Mouse (Mus musculus): ENCODE data around the gene Fam234b. TPM values are rescaled to one million over a fixed set of nuclear protein-coding genes. Genes with fewer than 3 reads are reported as not detected.

Gene Fam234b
- polyA plus RNA-seq, 1 experiment, result 4.6 TPM

DNA sequence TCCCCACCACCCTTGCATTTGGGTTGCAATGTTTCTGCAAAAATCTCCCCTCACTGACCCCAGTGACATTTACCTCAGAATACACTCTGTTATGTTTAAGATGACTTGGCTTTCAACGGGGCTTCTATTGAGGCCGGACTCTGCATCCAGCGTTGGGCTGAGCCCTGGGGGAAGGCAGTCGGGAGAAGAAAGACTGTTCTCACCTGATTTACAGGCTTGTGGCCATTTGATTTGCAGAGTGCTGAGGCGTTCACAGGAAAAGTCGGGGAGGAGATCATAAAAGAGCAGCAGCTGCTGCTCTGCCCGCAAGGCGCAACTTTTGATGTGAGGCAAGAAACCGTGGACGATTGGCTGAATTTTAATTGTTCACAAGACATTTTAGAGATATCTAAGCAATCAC lies 82.1 kb downstream of the Fam234b start:
- Histone ChIP-seq H3K27me3 (ENCODE audit: control insufficient read depth, insufficient read depth, insufficient read length) (no peaks in the 10 kb centered on the region), H3K4me3 (ENCODE audit: insufficient read depth, poor library complexity, severe bottlenecking) (no peak overlapping the region), H3K36me3 (ENCODE audit: control insufficient read depth, insufficient read depth) (no peaks in the 10 kb centered on the region), H3K79me3 (ENCODE audit: low read depth) (no peaks in the 10 kb centered on the region), H3K79me2 (ENCODE audit: control insufficient read depth, insufficient read depth) (no peaks in the 10 kb centered on the region), H3ac (ENCODE audit: control insufficient read depth, insufficient read length, low read depth) (no peak overlapping the region)
- TF ChIP-seq CTCF (IDR thresholded peaks at IDR 0.05; ENCODE audit: control insufficient read depth, insufficient read depth, insufficient read length) (no peak), FOSL1 (IDR thresholded peaks at IDR 0.05; ENCODE audit: insufficient read depth, low read length, poor library complexity, severe bottlenecking) (no peak), MYOG (IDR thresholded peaks at IDR 0.05; ENCODE audit: control insufficient read depth, extremely low read depth, insufficient read length) (no peak), USF1 (IDR thresholded peaks at IDR 0.05; ENCODE audit: low read depth) (no peak)

- TF ChIP-seq CEBPB (IDR thresholded peaks at IDR 0.05; ENCODE audit: low read depth) (no peak), FOSL1 (IDR thresholded peaks at IDR 0.05; ENCODE audit: insufficient read depth, low read length, poor library complexity, severe bottlenecking) (no peak), MYOD1 (IDR thresholded peaks at IDR 0.05; ENCODE audit: control insufficient read depth, insufficient read length, low read depth) (no peak), USF1 (IDR thresholded peaks at IDR 0.05; ENCODE audit: low read depth) (no peak), MAX (IDR thresholded peaks at IDR 0.05) (no peak), MYOG (IDR thresholded peaks at IDR 0.05; ENCODE audit: control insufficient read depth, extremely low read depth, insufficient read length) (no peak), CTCF (IDR thresholded peaks at IDR 0.05; ENCODE audit: control insufficient read depth, insufficient read depth, insufficient read length) (no peak)
- H3K79me2 ChIP-seq (ENCODE audit: control insufficient read depth, insufficient read depth), result no peaks in the 10 kb centered on the region
- no peak overlapping the region for H3ac ChIP-seq (ENCODE audit: control insufficient read depth, insufficient read length, low read depth)
- no peaks in the 10 kb centered on the region for H3K79me3 ChIP-seq (ENCODE audit: low read depth)
- H3K36me3 ChIP-seq (ENCODE audit: control insufficient read depth, insufficient read depth), result no peaks in the 10 kb centered on the region
- H3K27me3 ChIP-seq (ENCODE audit: control insufficient read depth, insufficient read depth, insufficient read length), result no peaks in the 10 kb centered on the region
- no peak overlapping the region for H3K4me3 ChIP-seq (ENCODE audit: insufficient read depth, poor library complexity, severe bottlenecking)
Measured at GRCm38 (mm10) chr6:135292391-135292790, 94.6 kb downstream of the Fam234b start.

GRCm38 (mm10) chr6:135294150-135294549 lies 96.4 kb downstream of the Fam234b start:
- no peak overlapping the region for H3ac ChIP-seq (ENCODE audit: control insufficient read depth, insufficient read length, low read depth)
- H3K4me3 ChIP-seq (ENCODE audit: insufficient read depth, poor library complexity, severe bottlenecking), result no peak overlapping the region
- H3K79me3 ChIP-seq (ENCODE audit: low read depth), result no peaks in the 10 kb centered on the region
- no peak for TF ChIP-seq USF1 (IDR thresholded peaks at IDR 0.05; ENCODE audit: low read depth)
- TF ChIP-seq CTCF (IDR thresholded peaks at IDR 0.05; ENCODE audit: control insufficient read depth, insufficient read depth, insufficient read length), result no peak
- TF ChIP-seq MYOD1 (IDR thresholded peaks at IDR 0.05; ENCODE audit: control insufficient read depth, insufficient read length, low read depth), result no peak
- H3K27me3 ChIP-seq (ENCODE audit: control insufficient read depth, insufficient read depth, insufficient read length), result no peaks in the 10 kb centered on the region
- no peaks in the 10 kb centered on the region for H3K36me3 ChIP-seq (ENCODE audit: control insufficient read depth, insufficient read depth)
- H3K79me2 ChIP-seq (ENCODE audit: control insufficient read depth, insufficient read depth), result no peaks in the 10 kb centered on the region

Other genes with a start within 250 kb of the Fam234b start
- 0.05 TPM for gene Apold1, start 216.3 kb upstream of the Fam234b start, polyA plus RNA-seq (2012; fragmentation: generic; extraction: Trizol)
- 79.3 TPM for gene Ddx47, start 186.4 kb upstream of the Fam234b start, polyA plus RNA-seq (2012; fragmentation: generic; extraction: Trizol)
- gene Gprc5a, start 132.3 kb upstream of the Fam234b start, polyA plus RNA-seq (2012; fragmentation: generic; extraction: Trizol), result 34.2 TPM
- gene Gprc5d, start 79.7 kb upstream of the Fam234b start, polyA plus RNA-seq (2012; fragmentation: generic; extraction: Trizol), result not detected
- 18.4 TPM for gene Hebp1, start within 50 bp of the Fam234b start, polyA plus RNA-seq (2012; fragmentation: generic; extraction: Trizol)
- 0.15 TPM for gene Gsg1, start 56.4 kb downstream of the Fam234b start, polyA plus RNA-seq (2012; fragmentation: generic; extraction: Trizol)
- gene Pbp2, start 112.4 kb downstream of the Fam234b start, polyA plus RNA-seq (2012; fragmentation: generic; extraction: Trizol), result 0.41 TPM
- gene Emp1, start 164.6 kb downstream of the Fam234b start, polyA plus RNA-seq (2012; fragmentation: generic; extraction: Trizol), result 222 TPM